Mouse (Mus musculus): ENCODE data around the gene Mpg. TPM values are rescaled to one million over a fixed set of nuclear protein-coding genes. Genes with fewer than 3 reads are reported as not detected.
A peak's percentile ranks its signal among the peaks of the same experiment; 100 is the strongest.

The Mpg gene
- total RNA-seq, 4 experiments from 2014 or later: 19.3 to 22.4 (median 20.9) TPM

GRCm38 (mm10) chr11:32256566-32256965, 30.3 kb downstream of the Mpg start:
- no peak for DNase-seq (ENCODE audit: low spot score in 2 of 2)

- no peak for DNase-seq (ENCODE audit: low spot score in 2 of 2)
Measured at GRCm38 (mm10) chr11:32262674-32263415, 36.5 kb downstream of the Mpg start.

- DNase-seq (ENCODE audit: low spot score in 2 of 2): no peak
Measured at GRCm38 (mm10) chr11:32265117-32265738, 38.9 kb downstream of the Mpg start.

GRCm38 (mm10) chr11:32266194-32266593, 39.9 kb downstream of the Mpg start:
- DNase-seq (ENCODE audit: low spot score in 2 of 2): no peak

- no peak for DNase-seq (ENCODE audit: low spot score in 2 of 2)
Measured at GRCm38 (mm10) chr11:32266776-32267175, 40.5 kb downstream of the Mpg start.

GRCm38 (mm10) chr11:32267188-32267884, 41.0 kb downstream of the Mpg start, which contains the start of gene Nprl3:
TSS of gene Nprl3 (minus strand) at chr11:32267707.
- DNase-seq (ENCODE audit: low spot score in 2 of 2): peak; percentile 86 to 93

GRCm38 (mm10) chr11:32267964-32268363, 41.7 kb downstream of the Mpg start:
- DNase-seq (ENCODE audit: low spot score in 2 of 2): no peak

- DNase-seq (ENCODE audit: low spot score in 2 of 2): no peak
Measured at GRCm38 (mm10) chr11:32268952-32269351, 42.6 kb downstream of the Mpg start.

- no peak for DNase-seq (ENCODE audit: low spot score in 2 of 2)
Measured at GRCm38 (mm10) chr11:32271178-32271577, 44.9 kb downstream of the Mpg start.

- DNase-seq (ENCODE audit: low spot score in 2 of 2): no peak
Measured at GRCm38 (mm10) chr11:32276347-32276746, 50.0 kb downstream of the Mpg start, which contains the start of gene Hba-x. TSS of gene Hba-x (plus strand) at chr11:32276400.

- no peak for DNase-seq (ENCODE audit: low spot score in 2 of 2)
Measured at GRCm38 (mm10) chr11:32277736-32278457, 51.6 kb downstream of the Mpg start.

GRCm38 (mm10) chr11:32278458-32278957, 52.2 kb downstream of the Mpg start:
- DNase-seq (ENCODE audit: low spot score in 2 of 2): no peak

- DNase-seq (ENCODE audit: low spot score in 2 of 2): no peak
Measured at GRCm38 (mm10) chr11:32280646-32281045, 54.3 kb downstream of the Mpg start.

GRCm38 (mm10) chr11:32281416-32282144, 55.3 kb downstream of the Mpg start:
- no peak for DNase-seq (ENCODE audit: low spot score in 2 of 2)

Other genes with a start within 250 kb of the Mpg start
- gene Nsg2, start 226.0 kb upstream of the Mpg start, total RNA-seq (2022): 100 to 1,000 TPM; 634 to 689 (median 664) TPM
- not detected for gene Il9r, start 26.2 kb upstream of the Mpg start, total RNA-seq (2022)
- gene Snrnp25, start 21.1 kb upstream of the Mpg start, total RNA-seq (2022): 10 to 100 TPM; 20.8 to 22.5 (median 22.0) TPM
- gene Rhbdf1, start 4.2 kb upstream of the Mpg start, total RNA-seq (2022): 10 to 100 TPM in 2 of 4 experiments, 1 to 10 TPM in 2; 8.4 to 14.2 (median 10.1) TPM
- gene Nprl3, start 41.2 kb downstream of the Mpg start, total RNA-seq (2022): 10 to 100 TPM; 55.3 to 63.7 (median 60.5) TPM
- gene Hba-x, start 49.9 kb downstream of the Mpg start, total RNA-seq (2022): not detected
- 100 to 1,000 TPM; 209 to 396 (median 272) TPM for gene Hba-a1, start 57.0 kb downstream of the Mpg start, total RNA-seq (2022)
- under 1 TPM in 2 of 4 experiments, not detected in 2; 0.72 to 0.78 TPM for gene Hbq1b, start 60.5 kb downstream of the Mpg start, total RNA-seq (2022)
- gene Hba-a2, start 70.0 kb downstream of the Mpg start, total RNA-seq (2022): 100 to 1,000 TPM; 161 to 321 (median 230) TPM
- 1 to 10 TPM in 1 of 4 experiments, under 1 TPM in 2, not detected in 1; 0.67 to 1.9 (median 0.71) TPM for gene Hbq1a, start 73.6 kb downstream of the Mpg start, total RNA-seq (2022)
- gene Sh3pxd2b, start 121.3 kb downstream of the Mpg start, total RNA-seq (2022): 10 to 100 TPM in 3 of 4 experiments, 1 to 10 TPM in 1; 9.1 to 12.6 (median 11.9) TPM
- 10 to 100 TPM; 34.5 to 39.8 (median 38.7) TPM for gene Ubtd2, start 228.9 kb downstream of the Mpg start, total RNA-seq (2022)